In the genomic region with DNA sequence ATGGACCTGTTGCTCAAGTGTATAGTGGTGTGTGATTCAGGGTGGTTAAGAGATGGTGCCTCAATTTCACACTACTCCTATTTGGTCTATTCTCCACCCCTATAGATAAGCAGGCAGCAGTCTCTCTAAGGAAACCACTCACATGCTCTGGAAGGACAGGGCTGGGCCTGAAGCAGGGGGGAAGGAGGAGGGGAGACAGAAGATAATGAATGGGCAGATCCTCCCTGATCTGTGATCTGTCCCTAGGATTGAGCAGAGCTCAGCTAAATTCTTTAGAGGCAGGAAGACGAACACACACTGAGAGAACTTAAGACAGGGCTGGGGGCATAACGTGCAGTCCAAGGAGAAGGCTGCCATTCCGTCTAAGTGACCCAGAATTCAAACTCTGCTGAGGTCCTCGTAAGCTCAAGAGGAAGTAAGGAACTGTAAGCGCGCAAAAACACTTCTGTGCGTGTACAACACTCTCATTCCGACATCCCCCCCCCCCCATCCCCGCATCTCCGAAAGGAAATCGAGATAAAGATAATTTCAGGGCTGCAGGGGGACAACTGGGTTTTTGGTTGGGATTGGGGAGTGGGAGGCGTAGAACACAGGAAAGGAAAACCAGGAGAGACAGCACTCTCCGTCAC, we compare ENCODE assay signal across 9 mouse cellular contexts. TPM values are rescaled to one million over a fixed set of nuclear protein-coding genes. Genes with fewer than 3 reads are reported as not detected.
DNase-seq lines count a peak whose midpoint lies in the region; ATAC-seq and TF ChIP-seq lines count a peak whose summit lies in the region.
"Had no signal": no experiment of that assay in that cellular context is flagged by ENCODE, and none has a peak within 500 bp of the region (broad histone marks: within the 10 kb centered on the region; RNA-seq: fewer than 3 reads in every experiment).

No protein-coding gene starts in this region.

- H3K9me3 ChIP-seq in embryonic facial prominence, embryonic 12.5 days: no peaks in the 10 kb centered on the region
- H3K9me3 ChIP-seq in intestine, postnatal 0 days (ENCODE audit: control insufficient read depth): no peaks in the 10 kb centered on the region
- H3K9me3 ChIP-seq in midbrain, embryonic 16.5 days (replicated peaks; ENCODE audit: control insufficient read depth, low read length, poor library complexity, severe bottlenecking): no peaks in the 10 kb centered on the region

- under 1% methylated on average over 13 of the region's 13 CpGs for WGBS in spleen, adult 2 months
- WGBS in embryonic facial prominence, embryonic 12.5 days: under 1% methylated on average over 13 of the region's 13 CpGs
- 0% methylated on average over 13 of the region's 13 CpGs for WGBS in intestine, postnatal 0 days
- WGBS in midbrain, embryonic 16.5 days: 1% methylated on average over 12 of the region's 13 CpGs

- H3K27ac ChIP-seq in spleen, adult 2 months (ENCODE audit: insufficient read depth, low read length): peak overlapping the region; percentile 76
- 0 out of 2 replicates have a peak overlapping the region, but pooled peaks have one; percentile 42 for H3K27ac ChIP-seq in embryonic facial prominence, embryonic 12.5 days
- H3K27ac ChIP-seq in intestine, postnatal 0 days (ENCODE audit: low read depth, low read length): peak overlapping the region; percentile 95
- H3K27ac ChIP-seq in midbrain, embryonic 16.5 days (ENCODE audit: low read length): no peak overlapping the region

- no peaks in the 10 kb centered on the region for H3K27me3 ChIP-seq in spleen, adult 2 months (ENCODE audit: control insufficient read depth, insufficient read depth, low read length)
- no peaks in the 10 kb centered on the region for H3K27me3 ChIP-seq in embryonic facial prominence, embryonic 12.5 days
- no peaks in the 10 kb centered on the region for H3K27me3 ChIP-seq in intestine, postnatal 0 days (replicated peaks; ENCODE audit: control insufficient read depth, insufficient read depth, low read length)
- H3K27me3 ChIP-seq in midbrain, embryonic 16.5 days (ENCODE audit: control insufficient read depth, insufficient read depth, low read depth, low read length): no peaks in the 10 kb centered on the region

- peak overlapping the region; percentile 85 for H3K9ac ChIP-seq in embryonic facial prominence, embryonic 12.5 days
- H3K9ac ChIP-seq in intestine, postnatal 0 days (ENCODE audit: low read depth, low read length): peak overlapping the region; percentile 99
- H3K9ac ChIP-seq in midbrain, embryonic 16.5 days (ENCODE audit: low read depth, low read length): peak overlapping the region; percentile 78

- no peak for ATAC-seq in embryonic facial prominence, embryonic 12.5 days (ENCODE audit: insufficient number of reproducible peaks, insufficient read depth, low FRiP score, low TSS enrichment)
- ATAC-seq in intestine, postnatal 0 days: no peak
- ATAC-seq in midbrain, embryonic 16.5 days: no peak

- H3K36me3 ChIP-seq in spleen, adult 2 months (ENCODE audit: control insufficient read depth, insufficient read depth, low read length): no peaks in the 10 kb centered on the region
- H3K36me3 ChIP-seq in embryonic facial prominence, embryonic 12.5 days: no peaks in the 10 kb centered on the region; the same call in 1 of the 2 replicates
- peaks cover 16% of the 10 kb centered on the region; the same call in 1 of the 2 replicates for H3K36me3 ChIP-seq in intestine, postnatal 0 days (ENCODE audit: control insufficient read depth, insufficient read depth)
- H3K36me3 ChIP-seq in midbrain, embryonic 16.5 days (ENCODE audit: control insufficient read depth, insufficient read depth, low read length): peaks cover 5% of the 10 kb centered on the region; the same call in 1 of the 2 replicates

- no peak for DNase-seq in spleen, adult 2 months (ENCODE audit: low read depth in 1 of 2, low spot score in 2 of 2)
- DNase-seq in spleen, adult 12 weeks (ENCODE audit: low spot score): no peak
- DNase-seq in adrenal gland, adult (ENCODE audit: inconsistent age in 2 of 2, low spot score in 1 of 2): no peak
- DNase-seq in adrenal gland, postnatal 36 days: no peak
- DNase-seq in natural killer cell, adult 2 months (ENCODE audit: low spot score in 2 of 2): no peak

- TF ChIP-seq POLR2A in spleen, adult 2 months (IDR thresholded peaks at IDR 0.05; ENCODE audit: low read depth, low read length): no peak

- H3K4me2 ChIP-seq in embryonic facial prominence, embryonic 12.5 days (replicated peaks): peak overlapping the region; percentile 84
- peak overlapping the region; percentile 77 for H3K4me2 ChIP-seq in intestine, postnatal 0 days (replicated peaks; ENCODE audit: low read depth)
- H3K4me2 ChIP-seq in midbrain, embryonic 16.5 days (ENCODE audit: low read length): peak overlapping the region; percentile 84

- H3K4me3 ChIP-seq in spleen, adult 2 months (ENCODE audit: extremely low read depth, insufficient read depth, insufficient read length): peak overlapping the region; percentile 75
- H3K4me3 ChIP-seq in embryonic facial prominence, embryonic 12.5 days: peak overlapping the region; percentile 87
- H3K4me3 ChIP-seq in intestine, postnatal 0 days (ENCODE audit: low read depth, low read length): peak overlapping the region; percentile 98
- H3K4me3 ChIP-seq in midbrain, embryonic 16.5 days (ENCODE audit: low read depth, low read length): peak overlapping the region; percentile 62

- H3K4me1 ChIP-seq in spleen, adult 2 months (ENCODE audit: control insufficient read depth, insufficient read depth, insufficient read length): peaks cover 18% of the 10 kb centered on the region; the same call in 1 of the 2 replicates
- H3K4me1 ChIP-seq in embryonic facial prominence, embryonic 12.5 days: peaks cover 14% of the 10 kb centered on the region
- H3K4me1 ChIP-seq in intestine, postnatal 0 days (replicated peaks; ENCODE audit: control insufficient read depth, insufficient read depth, low read length): no peaks in the 10 kb centered on the region
- H3K4me1 ChIP-seq in midbrain, embryonic 16.5 days (ENCODE audit: control insufficient read depth, insufficient read depth, low read length): peaks cover 16% of the 10 kb centered on the region

- no peak for TF ChIP-seq CTCF in spleen, adult 2 months (IDR thresholded peaks at IDR 0.05; ENCODE audit: extremely low read depth, insufficient read depth, insufficient read length, insufficient replicate concordance)
- TF ChIP-seq CTCF in intestine, postnatal 0 days (IDR thresholded peaks at IDR 0.05; ENCODE audit: low read depth): no peak

RNA-seq across cellular contexts. Expression of gene Rab5c, which starts 0.8 kb away (rescaled TPM):
- 183 and 200 TPM in 2 replicates for polyA plus RNA-seq in spleen, adult 2 months (2012; rRNA removed)
- 18.9 and 26.1 TPM in 2 replicates for polyA plus RNA-seq in embryonic facial prominence, embryonic 12.5 days (2016; fragmentation: Nextera tagmentation; extraction: Ambion mirVana)
- 62.2 and 62.7 TPM in 2 replicates for polyA plus RNA-seq in intestine, postnatal 0 days (2015; fragmentation: Nextera tagmentation; extraction: Ambion mirVana)
- polyA plus RNA-seq in midbrain, embryonic 16.5 days (2015; fragmentation: Nextera tagmentation; extraction: Ambion mirVana): 41.1 and 43.3 TPM in 2 replicates
- 100 to 1,000 TPM; 172 to 187 TPM for total RNA-seq in adrenal gland, postnatal 36 days (2021)

RNA-seq across cellular contexts. Expression of gene Kcnh4, which starts 22.5 kb away (rescaled TPM):
- polyA plus RNA-seq in spleen, adult 2 months (2012; rRNA removed): 0.82 and 1.5 TPM in 2 replicates
- 0.46 and 0.55 TPM in 2 replicates for polyA plus RNA-seq in embryonic facial prominence, embryonic 12.5 days (2016; fragmentation: Nextera tagmentation; extraction: Ambion mirVana)
- 0.04 and 0.12 TPM in 2 replicates for polyA plus RNA-seq in intestine, postnatal 0 days (2015; fragmentation: Nextera tagmentation; extraction: Ambion mirVana)
- 11.4 and 12.3 TPM in 2 replicates for polyA plus RNA-seq in midbrain, embryonic 16.5 days (2015; fragmentation: Nextera tagmentation; extraction: Ambion mirVana)
- total RNA-seq in adrenal gland, postnatal 36 days (2021): under 1 TPM; 0.10 to 0.13 TPM

RNA-seq across cellular contexts. Expression of gene Hspb9, which starts 23.6 kb away (rescaled TPM):
- 0.36 TPM in 1 of 2 replicates, not detected in the other for polyA plus RNA-seq in spleen, adult 2 months (2012; rRNA removed)
- 0.33 TPM in 1 of 2 replicates, not detected in the other for polyA plus RNA-seq in embryonic facial prominence, embryonic 12.5 days (2016; fragmentation: Nextera tagmentation; extraction: Ambion mirVana)
- polyA plus RNA-seq in intestine, postnatal 0 days (2015; fragmentation: Nextera tagmentation; extraction: Ambion mirVana): 0.44 and 0.65 TPM in 2 replicates
- 0.34 TPM in 1 of 2 replicates, not detected in the other for polyA plus RNA-seq in midbrain, embryonic 16.5 days (2015; fragmentation: Nextera tagmentation; extraction: Ambion mirVana)
- total RNA-seq in adrenal gland, postnatal 36 days (2021): not detected
- polyA plus RNA-seq: large intestine, adult 2 months had no signal

RNA-seq across cellular contexts. Expression of gene Kat2a, which starts 25.0 kb away (rescaled TPM):
- polyA plus RNA-seq in spleen, adult 2 months (2012; rRNA removed): 31.1 and 39.0 TPM in 2 replicates
- polyA plus RNA-seq in embryonic facial prominence, embryonic 12.5 days (2016; fragmentation: Nextera tagmentation; extraction: Ambion mirVana): 71.2 and 72.4 TPM in 2 replicates
- 11.8 and 12.3 TPM in 2 replicates for polyA plus RNA-seq in intestine, postnatal 0 days (2015; fragmentation: Nextera tagmentation; extraction: Ambion mirVana)
- 64.9 and 65.9 TPM in 2 replicates for polyA plus RNA-seq in midbrain, embryonic 16.5 days (2015; fragmentation: Nextera tagmentation; extraction: Ambion mirVana)
- 10 to 100 TPM; 44.5 to 45.5 TPM for total RNA-seq in adrenal gland, postnatal 36 days (2021)

RNA-seq across cellular contexts. Expression of gene Hcrt, which starts 25.5 kb away (rescaled TPM):
- 0.22 TPM in 1 of 2 replicates, not detected in the other for polyA plus RNA-seq in spleen, adult 2 months (2012; rRNA removed)
- not detected in 2 replicates for polyA plus RNA-seq in embryonic facial prominence, embryonic 12.5 days (2016; fragmentation: Nextera tagmentation; extraction: Ambion mirVana)
- not detected in 2 replicates for polyA plus RNA-seq in intestine, postnatal 0 days (2015; fragmentation: Nextera tagmentation; extraction: Ambion mirVana)
- 2.5 and 4.6 TPM in 2 replicates for polyA plus RNA-seq in midbrain, embryonic 16.5 days (2015; fragmentation: Nextera tagmentation; extraction: Ambion mirVana)
- not detected for total RNA-seq in adrenal gland, postnatal 36 days (2021)
- polyA plus RNA-seq: large intestine, adult 2 months had no signal
